Mouse (Mus musculus) liver, postnatal 0 days (tissue): ENCODE measurements around the gene Letmd1.

ENCODE experiments used
- CTCF ChIP-seq: sonication (generic); IDR thresholded peaks from 2 replicates; pipeline ENCODE4 v1.5.1; 2016; ENCODE audit warnings: antibody characterized with exemption, low read depth
- EP300 ChIP-seq: IDR thresholded peaks from 2 replicates; pipeline ENCODE4 v1.6.1; 2016; ENCODE audit warnings: antibody characterized with exemption, low read depth, mild to moderate bottlenecking

DNA sequence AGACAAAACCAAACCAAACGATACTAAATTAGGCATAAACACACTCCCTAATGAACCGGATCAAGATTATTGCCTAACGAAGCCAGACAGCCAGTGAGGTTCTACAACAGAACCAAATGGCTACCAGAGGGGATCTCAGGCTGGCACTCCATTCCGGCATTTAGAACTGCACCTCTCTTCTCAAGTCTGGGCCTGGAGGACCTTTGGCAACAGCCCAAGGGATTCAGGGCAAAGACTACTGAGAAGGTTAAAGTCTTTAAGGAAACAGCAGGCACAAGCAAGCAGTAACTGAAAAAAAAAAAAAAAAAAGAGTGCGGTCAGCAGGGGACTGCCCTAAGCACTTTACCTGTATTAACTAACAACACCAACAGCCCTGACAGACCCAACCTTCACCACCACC is 6.7 kb upstream of the Letmd1 start:
- TF ChIP-seq EP300 (no peak), CTCF (no peak)
